Mouse (Mus musculus): ENCODE results near the gene Cfap54. TPM values are rescaled to one million over a fixed set of nuclear protein-coding genes. Genes with fewer than 3 reads are reported as not detected.

The Cfap54 gene
- 0.18 TPM for polyA plus RNA-seq (2014; fragmentation: Illumina TruSeq; extraction: RNeasy Lipid Tissue Mini Kit (QIAGEN cat#74804); ENCODE audit: low read depth, low replicate concordance)

GRCm38 (mm10) chr10:93081133-93081779, at the start of gene Cfap54:
Gene Cfap54 (minus strand): TSS chr10:93081618.

Other genes starting within 250 kb of the Cfap54 start
- 17.5 TPM for gene Cdk17, start 79.3 kb upstream of the Cfap54 start, polyA plus RNA-seq (2014; fragmentation: Illumina TruSeq; extraction: RNeasy Lipid Tissue Mini Kit (QIAGEN cat#74804); ENCODE audit: low read depth, low replicate concordance)
- 23.5 TPM for gene Elk3, start 229.5 kb upstream of the Cfap54 start, polyA plus RNA-seq (2014; fragmentation: Illumina TruSeq; extraction: RNeasy Lipid Tissue Mini Kit (QIAGEN cat#74804); ENCODE audit: low read depth, low replicate concordance)

Measured in heart, adult 10 weeks (tissue).